Mouse (Mus musculus): ENCODE data around the gene Hip1r.

DNA sequence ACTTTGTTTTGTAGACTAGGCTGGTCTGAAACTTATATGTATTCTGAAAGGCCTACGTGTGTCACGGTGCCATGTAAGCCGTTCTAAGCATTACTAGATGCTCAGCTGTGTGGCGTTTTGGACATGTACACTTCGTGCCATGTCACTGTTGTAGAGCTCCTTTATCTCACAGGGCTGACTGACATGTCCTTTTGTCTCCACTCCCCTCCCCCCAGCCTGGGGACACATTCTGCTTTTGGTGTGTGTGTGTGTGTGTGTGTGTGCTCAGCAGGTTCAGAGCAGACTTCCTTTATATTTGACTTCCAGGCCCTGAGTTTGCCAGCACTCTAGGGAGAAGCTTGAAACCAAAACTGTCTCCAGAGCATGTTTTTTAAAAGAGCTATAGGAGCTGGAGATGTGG, 63.4 kb downstream of the Hip1r start:
- TF ChIP-seq POLR2A (IDR thresholded peaks at IDR 0.05; ENCODE audit: insufficient read length, low read depth) (no peak), USF1 (IDR thresholded peaks at IDR 0.05; ENCODE audit: low read depth) (no peak), MAX (IDR thresholded peaks at IDR 0.05; ENCODE audit: low read depth) (no peak), POLR2AphosphoS2 (IDR thresholded peaks at IDR 0.05; ENCODE audit: insufficient read length, low read depth) (no peak), CEBPB (IDR thresholded peaks at IDR 0.05; ENCODE audit: insufficient read depth, poor library complexity, severe bottlenecking) (no peak), TCF12 (IDR thresholded peaks at IDR 0.05; ENCODE audit: insufficient read depth, poor library complexity, severe bottlenecking) (no peak), REST (IDR thresholded peaks at IDR 0.05; ENCODE audit: insufficient read depth, insufficient read length) (no peak), MYOD1 (IDR thresholded peaks at IDR 0.05; ENCODE audit: control insufficient read depth in 1 of 3, insufficient read length in 2 of 3, low read depth in 2 of 3) (no peak), SRF (IDR thresholded peaks at IDR 0.05; ENCODE audit: control insufficient read depth, insufficient read length, low read depth) (no peak), TCF3 (IDR thresholded peaks at IDR 0.05; ENCODE audit: insufficient read length, low read depth) (no peak)

Measured in myocyte (in vitro differentiated cells).